Mouse (Mus musculus) ES-Bruce4 (cell line): ENCODE results near the gene Ccdc134.

Source experiments
- CTCF ChIP-seq: IDR thresholded peaks from one replicate; pipeline ENCODE4 v1.8.1; 2011; ENCODE audit warnings: low read depth, low read length
- EP300 ChIP-seq: IDR thresholded peaks from 2 replicates; pipeline ENCODE4 v1.6.1; 2011; ENCODE audit warnings: low read depth, low read length; ENCODE audit not compliant: insufficient read depth
- POLR2A ChIP-seq: IDR thresholded peaks from one replicate; pipeline ENCODE4 v1.8.1; 2011; ENCODE audit warnings: low read length; ENCODE audit not compliant: insufficient read depth

DNA sequence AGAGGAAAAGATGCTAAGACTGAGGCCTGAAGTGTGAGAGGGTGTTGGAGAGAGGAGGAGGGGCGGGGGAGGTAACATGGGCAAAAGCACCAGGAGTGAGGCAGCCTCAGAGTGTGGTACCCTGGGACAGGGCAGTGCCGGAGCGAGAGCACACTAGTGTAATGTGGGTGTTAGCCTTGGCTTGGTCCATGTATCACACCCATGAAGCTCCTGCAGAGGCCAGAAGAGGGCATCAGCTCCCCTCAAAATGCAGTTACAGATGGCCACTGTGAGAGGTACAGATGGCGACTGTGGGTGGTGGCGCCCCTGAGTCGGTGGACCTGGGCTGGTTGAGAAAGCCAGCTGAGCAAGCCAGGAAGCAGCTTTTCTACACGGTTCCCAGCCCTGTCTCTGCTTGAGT is 46.6 kb upstream of the Ccdc134 start:
- TF ChIP-seq CTCF (peak; percentile 48), EP300 (no peak), POLR2A (no peak)
